Mouse (Mus musculus): ENCODE measurements around the gene Zfp658. TPM values are rescaled to one million over a fixed set of nuclear protein-coding genes. Genes with fewer than 3 reads are reported as not detected.

Gene Zfp658
- total and polyA plus RNA-seq, 2 experiments from 2014 or later = 0.57 to 0.80 TPM

DNA sequence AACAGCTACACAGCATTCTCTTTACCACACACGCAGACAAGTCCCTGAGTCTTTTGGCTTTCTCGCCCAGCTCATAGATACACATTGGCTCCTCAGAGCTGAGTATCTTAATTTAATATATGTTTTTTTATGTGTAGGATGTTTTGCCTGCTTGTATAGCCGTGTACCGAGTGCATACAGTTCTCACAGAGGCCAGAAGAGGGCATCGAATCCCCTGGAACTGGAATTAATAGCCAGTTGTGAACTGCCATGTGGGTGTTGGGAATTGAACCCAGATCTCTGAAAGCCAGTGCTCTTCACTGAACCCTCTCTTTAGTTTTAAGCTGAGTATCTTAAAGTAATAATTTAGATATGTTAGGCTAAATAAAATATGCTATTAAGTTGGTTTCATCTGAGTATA is 22.7 kb downstream of the Zfp658 start:
- ATAC-seq (ENCODE audit: insufficient read depth, low read depth) = no peak
- H3K4me1 ChIP-seq (ENCODE audit: control insufficient read depth, insufficient read depth) = 0 out of 2 replicates have a peak, but pooled peaks cover 5% of the 10 kb centered on the region
- no peak for TF ChIP-seq EP300 (IDR thresholded peaks at IDR 0.05; ENCODE audit: low read depth)
- no peak for TF ChIP-seq CTCF (IDR thresholded peaks at IDR 0.05; ENCODE audit: low read depth)
- H3K9ac ChIP-seq (replicated peaks; ENCODE audit: low read depth, low read length) = no peak overlapping the region
- no peak for DNase-seq (ENCODE audit: low spot score)
- H3K27ac ChIP-seq (ENCODE audit: low read depth) = no peak overlapping the region
- WGBS = 87% methylated on average over 5 of the region's 5 CpGs
- H3K9me3 ChIP-seq (replicated peaks; ENCODE audit: control insufficient read depth, low read length) = no peaks in the 10 kb centered on the region
- H3K4me3 ChIP-seq (ENCODE audit: low read depth, low read length) = no peak overlapping the region
- H3K27me3 ChIP-seq (ENCODE audit: control insufficient read depth, insufficient read depth, low read length) = no peaks in the 10 kb centered on the region
- peaks cover 59% of the 10 kb centered on the region for H3K36me3 ChIP-seq (replicated peaks; ENCODE audit: control insufficient read depth, insufficient read depth, low read length)
- no peak overlapping the region for H3K4me2 ChIP-seq (ENCODE audit: low read depth, low read length)

DNA sequence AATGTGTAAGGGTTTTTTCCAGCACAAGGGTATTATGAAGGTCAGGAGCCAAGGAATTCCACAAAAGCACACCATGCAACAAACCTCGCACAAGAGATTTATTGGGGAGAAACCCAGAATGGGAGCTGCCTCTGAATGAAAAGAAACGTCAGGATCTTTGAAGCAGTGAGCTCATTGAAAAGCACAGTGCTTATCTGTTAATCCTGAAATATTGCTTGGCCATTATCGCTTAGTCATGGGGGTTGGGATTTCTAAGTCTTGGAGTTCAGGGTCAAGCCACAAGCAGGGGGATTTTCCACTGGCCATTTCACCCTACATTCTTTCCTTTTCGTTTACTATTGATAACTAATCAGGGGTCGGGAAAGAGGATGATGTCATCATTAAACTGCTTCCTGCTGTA is 39.8 kb downstream of the Zfp658 start:
- H3K27me3 ChIP-seq (ENCODE audit: control insufficient read depth, insufficient read depth, low read length) = no peaks in the 10 kb centered on the region
- no peak overlapping the region for H3K4me2 ChIP-seq (ENCODE audit: low read depth, low read length)
- H3K9me3 ChIP-seq (replicated peaks; ENCODE audit: control insufficient read depth, low read length) = no peaks in the 10 kb centered on the region
- no peak overlapping the region for H3K27ac ChIP-seq (ENCODE audit: low read depth)
- no peaks in the 10 kb centered on the region for H3K4me1 ChIP-seq (ENCODE audit: control insufficient read depth, insufficient read depth)
- DNase-seq (ENCODE audit: low spot score) = no peak
- TF ChIP-seq EP300 (IDR thresholded peaks at IDR 0.05; ENCODE audit: low read depth) (no peak), CTCF (IDR thresholded peaks at IDR 0.05; ENCODE audit: low read depth) (no peak)
- no peak overlapping the region for H3K4me3 ChIP-seq (ENCODE audit: low read depth, low read length)
- ATAC-seq (ENCODE audit: insufficient read depth, low read depth) = no peak
- H3K9ac ChIP-seq (replicated peaks; ENCODE audit: low read depth, low read length) = no peak overlapping the region
- 32% methylated on average over 5 of the region's 5 CpGs for WGBS
- H3K36me3 ChIP-seq (replicated peaks; ENCODE audit: control insufficient read depth, insufficient read depth, low read length) = no peaks in the 10 kb centered on the region

DNA sequence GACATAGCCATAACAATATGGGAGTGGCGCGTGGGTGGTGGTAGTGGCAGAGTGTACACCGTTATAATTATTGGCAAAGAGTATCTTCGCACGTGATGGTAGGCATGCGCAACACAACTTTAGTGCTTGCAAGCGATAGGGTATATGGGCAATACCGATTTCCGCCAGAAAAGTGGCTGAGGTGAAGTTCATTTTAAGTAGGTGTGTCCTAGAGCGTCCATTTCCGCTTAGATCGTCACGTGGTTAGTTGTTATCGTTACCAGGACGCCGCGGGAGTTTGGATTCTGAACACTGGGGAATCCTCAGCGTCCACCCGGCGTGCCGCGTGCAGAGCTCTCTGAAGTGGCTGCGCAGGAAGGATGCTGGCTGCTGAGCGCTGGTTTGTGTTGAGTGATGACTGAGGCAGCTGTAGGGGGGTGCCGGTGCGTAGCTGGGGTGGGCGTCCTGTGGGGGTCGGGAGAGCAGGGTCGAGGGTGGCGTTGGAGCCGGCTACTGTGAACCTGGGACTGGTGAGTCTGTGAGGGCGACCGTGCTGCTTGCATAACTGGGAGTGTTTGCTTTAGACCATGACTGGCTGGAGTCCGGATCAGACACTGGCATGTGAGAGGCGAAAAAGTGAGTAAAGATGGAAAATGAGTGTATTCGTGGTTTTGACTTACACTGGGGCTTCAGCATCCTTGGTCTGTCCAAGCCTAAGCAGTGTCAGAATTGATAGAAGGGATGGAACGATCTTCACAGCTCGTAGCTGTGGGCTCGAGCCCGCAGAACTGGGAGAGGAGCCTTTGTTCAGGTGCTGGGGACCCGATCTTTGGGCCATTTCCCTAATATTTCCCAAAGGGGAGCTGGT is 45.1 kb downstream of the Zfp658 start, which contains the start of gene Zfp819:
Gene Zfp819 (plus strand): TSS at position 274 of the 847 bp plus-strand sequence.
- WGBS = 18% methylated on average over 41 of the region's 41 CpGs
- H3K36me3 ChIP-seq (replicated peaks; ENCODE audit: control insufficient read depth, insufficient read depth, low read length) = no peaks in the 10 kb centered on the region
- TF ChIP-seq EP300 (IDR thresholded peaks at IDR 0.05; ENCODE audit: low read depth) (no peak), CTCF (IDR thresholded peaks at IDR 0.05; ENCODE audit: low read depth) (no peak)
- 0 out of 2 replicates have a peak, but pooled peaks cover 3% of the 10 kb centered on the region for H3K27me3 ChIP-seq (ENCODE audit: control insufficient read depth, insufficient read depth, low read length)
- peak within 1 kb of the TSS; percentile 20; the same call in 1 of the 2 replicates for H3K4me3 ChIP-seq (ENCODE audit: low read depth, low read length)
- H3K9me3 ChIP-seq (replicated peaks; ENCODE audit: control insufficient read depth, low read length) = no peaks in the 10 kb centered on the region
- DNase-seq (ENCODE audit: low spot score) (no peak), ATAC-seq (ENCODE audit: insufficient read depth, low read depth) (peak; percentile 84; the same call in 1 of the 2 replicates)
- no peak within 1 kb of the TSS for H3K27ac ChIP-seq (ENCODE audit: low read depth)
- H3K4me2 ChIP-seq (ENCODE audit: low read depth, low read length) = peak within 1 kb of the TSS; percentile 47
- no peaks in the 10 kb centered on the region for H3K4me1 ChIP-seq (ENCODE audit: control insufficient read depth, insufficient read depth)
- H3K9ac ChIP-seq (replicated peaks; ENCODE audit: low read depth, low read length) = no peak within 1 kb of the TSS

DNA sequence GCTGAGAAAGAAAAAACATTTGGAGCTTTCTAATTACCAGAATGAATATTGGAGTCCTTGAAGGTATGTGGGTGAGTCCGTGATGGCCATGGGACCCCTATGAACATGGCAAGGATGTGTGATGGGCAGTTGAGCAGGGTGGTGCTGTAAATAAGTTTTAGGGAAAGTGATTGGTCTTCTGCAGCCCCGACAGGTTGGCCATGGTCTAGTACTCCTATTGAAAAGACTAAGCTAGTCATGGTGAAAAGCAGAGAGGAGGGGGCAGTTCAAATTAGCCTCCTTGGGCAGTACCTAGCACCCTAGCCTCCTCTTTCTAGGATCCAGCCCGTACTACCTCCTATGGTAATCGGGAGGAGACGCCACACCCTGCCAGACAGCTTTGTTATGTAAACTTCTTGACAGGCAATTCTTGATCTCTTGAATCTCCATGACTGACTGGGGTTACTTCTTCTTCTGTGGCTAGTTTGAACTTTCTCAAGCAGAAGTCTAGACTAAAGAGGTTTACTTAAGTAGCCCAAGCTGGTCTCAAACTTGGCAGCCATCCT is 45.8 kb downstream of the Zfp658 start:
- WGBS = 46% methylated on average over 5 of the region's 5 CpGs
- H3K4me3 ChIP-seq (ENCODE audit: low read depth, low read length) = no peak overlapping the region
- DNase-seq (ENCODE audit: low spot score) (no peak), ATAC-seq (ENCODE audit: insufficient read depth, low read depth) (no peak)
- TF ChIP-seq EP300 (IDR thresholded peaks at IDR 0.05; ENCODE audit: low read depth) (no peak), CTCF (IDR thresholded peaks at IDR 0.05; ENCODE audit: low read depth) (no peak)
- no peaks in the 10 kb centered on the region for H3K4me1 ChIP-seq (ENCODE audit: control insufficient read depth, insufficient read depth)
- no peak overlapping the region for H3K4me2 ChIP-seq (ENCODE audit: low read depth, low read length)
- no peak overlapping the region for H3K27ac ChIP-seq (ENCODE audit: low read depth)
- 0 out of 2 replicates have a peak, but pooled peaks cover 3% of the 10 kb centered on the region for H3K27me3 ChIP-seq (ENCODE audit: control insufficient read depth, insufficient read depth, low read length)
- no peaks in the 10 kb centered on the region for H3K9me3 ChIP-seq (replicated peaks; ENCODE audit: control insufficient read depth, low read length)
- H3K9ac ChIP-seq (replicated peaks; ENCODE audit: low read depth, low read length) = no peak overlapping the region
- no peaks in the 10 kb centered on the region for H3K36me3 ChIP-seq (replicated peaks; ENCODE audit: control insufficient read depth, insufficient read depth, low read length)

DNA sequence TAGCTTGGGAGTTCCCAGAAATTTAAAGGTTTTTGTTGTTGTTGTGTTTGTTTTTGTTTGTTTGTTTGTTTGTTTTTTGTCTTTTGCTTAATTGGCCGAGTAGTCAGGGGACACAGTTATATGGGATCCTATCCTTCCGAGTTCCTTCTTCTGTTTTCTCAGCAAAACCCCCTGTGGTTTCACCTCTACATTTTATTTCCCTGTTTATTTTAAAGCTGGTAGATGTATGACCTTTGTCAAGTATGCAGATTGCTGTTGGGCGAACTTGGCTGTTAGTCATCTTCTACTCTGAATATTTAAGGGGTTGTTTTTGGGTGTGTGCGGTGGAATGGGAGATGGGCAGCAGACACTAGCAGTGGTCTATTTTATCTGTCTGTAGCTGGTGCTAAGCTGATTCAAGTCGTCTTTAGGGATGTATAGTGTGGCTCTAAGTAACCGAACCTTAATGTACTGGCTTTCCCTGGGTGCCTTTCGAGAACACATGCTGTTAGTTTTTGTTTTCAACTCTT is 46.3 kb downstream of the Zfp658 start:
- H3K27me3 ChIP-seq (ENCODE audit: control insufficient read depth, insufficient read depth, low read length) = 0 out of 2 replicates have a peak, but pooled peaks cover 3% of the 10 kb centered on the region
- H3K9ac ChIP-seq (replicated peaks; ENCODE audit: low read depth, low read length) = no peak overlapping the region
- ATAC-seq (ENCODE audit: insufficient read depth, low read depth) (no peak), DNase-seq (ENCODE audit: low spot score) (no peak)
- no peak overlapping the region for H3K4me2 ChIP-seq (ENCODE audit: low read depth, low read length)
- no peaks in the 10 kb centered on the region for H3K9me3 ChIP-seq (replicated peaks; ENCODE audit: control insufficient read depth, low read length)
- H3K36me3 ChIP-seq (replicated peaks; ENCODE audit: control insufficient read depth, insufficient read depth, low read length) = no peaks in the 10 kb centered on the region
- H3K4me1 ChIP-seq (ENCODE audit: control insufficient read depth, insufficient read depth) = no peaks in the 10 kb centered on the region
- H3K4me3 ChIP-seq (ENCODE audit: low read depth, low read length) = no peak overlapping the region
- TF ChIP-seq EP300 (IDR thresholded peaks at IDR 0.05; ENCODE audit: low read depth) = no peak
- TF ChIP-seq CTCF (IDR thresholded peaks at IDR 0.05; ENCODE audit: low read depth) = no peak
- 65% methylated on average over 7 of the region's 7 CpGs for WGBS
- no peak overlapping the region for H3K27ac ChIP-seq (ENCODE audit: low read depth)
